Mouse (Mus musculus) c-Kit-positive CD71-positive TER-119-negative erythroid progenitor cells, embryonic 14.5 days (primary cell): ENCODE results near the gene Tbca.

Experiments
- DNase-seq: peaks from one replicate; pipeline ENCODE4 v3.0.0-alpha.2; 2013; ENCODE audit warnings: low read depth

Gene Tbca

DNA sequence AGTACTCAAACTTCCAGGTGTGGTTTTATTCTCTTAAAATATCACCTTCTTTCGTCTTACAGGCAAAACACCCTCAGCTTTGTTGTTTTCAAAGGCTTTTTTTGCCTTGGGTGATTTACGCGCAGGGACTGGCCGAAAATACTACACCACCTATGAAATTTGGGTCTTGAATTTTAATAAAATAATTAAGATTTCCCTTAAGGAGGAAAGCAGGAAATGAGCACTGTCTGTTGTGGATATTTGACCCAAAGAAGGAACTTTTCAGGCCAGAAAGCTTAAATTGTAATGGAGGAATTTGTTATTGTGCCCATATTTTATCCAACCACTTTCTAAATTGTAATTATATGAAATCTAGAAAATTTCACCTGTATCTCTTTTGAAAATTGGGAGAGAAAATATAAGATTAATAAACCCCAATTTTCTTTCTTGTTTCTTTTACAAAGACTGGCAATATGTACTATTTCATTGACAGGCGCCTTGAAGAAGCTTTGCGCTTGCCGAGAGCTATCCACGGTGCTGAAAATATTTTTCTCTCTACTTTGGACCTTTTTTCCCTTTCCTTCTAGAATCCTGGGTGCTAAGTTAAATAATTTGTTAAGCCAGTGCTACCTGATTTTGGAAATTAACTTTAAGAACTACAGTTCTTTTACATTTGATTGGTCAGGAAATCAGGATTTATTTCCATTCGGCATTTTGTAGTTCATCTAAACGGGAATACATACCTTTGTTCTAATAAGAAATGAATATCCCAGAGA, 89.5 kb downstream of the Tbca start:
- no peak for DNase-seq

GRCm38 (mm10) chr13:94881201-94881600, 92.5 kb downstream of the Tbca start:
- no peak for DNase-seq

- no peak for DNase-seq
Observed at GRCm38 (mm10) chr13:94882221-94882620, 93.5 kb downstream of the Tbca start.

DNA sequence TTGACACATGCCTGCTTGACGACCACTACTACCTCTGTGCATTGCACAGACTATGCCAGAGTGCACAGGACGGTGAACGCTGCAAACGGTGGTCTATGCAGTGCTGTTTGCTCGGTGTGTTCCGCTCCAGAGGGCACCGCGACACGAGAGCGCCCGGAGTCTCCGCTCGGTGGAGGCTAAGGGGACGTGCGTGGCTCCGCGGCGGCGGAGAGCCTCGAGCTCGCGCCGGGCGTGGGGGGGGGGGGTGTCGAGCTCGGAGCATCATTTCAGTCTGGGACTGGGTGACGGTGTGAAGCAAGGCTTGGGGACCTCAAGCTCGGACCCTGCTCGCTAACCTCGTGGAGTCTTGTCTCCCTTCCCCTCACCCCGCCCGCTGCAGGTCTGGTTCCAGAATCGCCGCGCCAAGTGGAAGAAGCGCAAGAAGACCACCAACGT, 94.0 kb downstream of the Tbca start:
- DNase-seq, result no peak

DNA sequence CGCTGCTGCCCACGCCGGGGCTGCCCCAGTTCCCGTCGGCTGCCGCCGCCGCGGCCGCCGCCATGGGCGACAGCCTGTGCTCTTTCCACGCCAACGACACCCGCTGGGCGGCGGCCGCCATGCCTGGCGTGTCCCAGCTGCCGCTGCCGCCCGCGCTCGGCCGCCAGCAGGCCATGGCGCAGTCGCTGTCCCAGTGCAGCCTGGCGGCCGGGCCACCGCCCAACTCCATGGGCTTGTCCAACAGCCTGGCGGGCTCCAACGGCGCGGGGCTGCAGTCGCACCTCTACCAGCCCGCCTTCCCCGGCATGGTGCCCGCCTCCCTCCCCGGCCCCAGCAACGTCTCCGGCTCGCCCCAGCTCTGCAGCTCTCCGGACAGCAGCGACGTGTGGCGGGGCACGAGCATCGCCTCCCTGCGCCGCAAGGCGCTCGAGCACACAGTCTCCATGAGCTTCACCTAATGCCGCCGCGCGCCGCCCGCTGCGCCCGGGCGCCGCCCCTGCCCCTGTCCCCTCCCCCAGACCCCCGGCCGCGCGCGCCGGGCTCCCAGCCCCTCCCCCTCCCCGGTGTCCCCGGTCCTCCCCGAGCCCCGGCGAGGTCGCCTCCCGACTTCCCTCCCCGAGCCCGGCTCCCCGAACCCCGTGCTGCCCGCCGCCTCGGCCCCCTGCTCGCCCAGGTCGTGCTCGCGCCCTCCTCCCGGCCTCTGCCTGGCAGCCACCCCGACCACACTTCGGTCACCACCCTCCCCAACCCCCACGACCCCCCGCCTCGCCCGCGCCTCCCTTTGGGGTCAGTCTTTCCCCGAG, 94.7 kb downstream of the Tbca start:
- no peak for DNase-seq

DNA sequence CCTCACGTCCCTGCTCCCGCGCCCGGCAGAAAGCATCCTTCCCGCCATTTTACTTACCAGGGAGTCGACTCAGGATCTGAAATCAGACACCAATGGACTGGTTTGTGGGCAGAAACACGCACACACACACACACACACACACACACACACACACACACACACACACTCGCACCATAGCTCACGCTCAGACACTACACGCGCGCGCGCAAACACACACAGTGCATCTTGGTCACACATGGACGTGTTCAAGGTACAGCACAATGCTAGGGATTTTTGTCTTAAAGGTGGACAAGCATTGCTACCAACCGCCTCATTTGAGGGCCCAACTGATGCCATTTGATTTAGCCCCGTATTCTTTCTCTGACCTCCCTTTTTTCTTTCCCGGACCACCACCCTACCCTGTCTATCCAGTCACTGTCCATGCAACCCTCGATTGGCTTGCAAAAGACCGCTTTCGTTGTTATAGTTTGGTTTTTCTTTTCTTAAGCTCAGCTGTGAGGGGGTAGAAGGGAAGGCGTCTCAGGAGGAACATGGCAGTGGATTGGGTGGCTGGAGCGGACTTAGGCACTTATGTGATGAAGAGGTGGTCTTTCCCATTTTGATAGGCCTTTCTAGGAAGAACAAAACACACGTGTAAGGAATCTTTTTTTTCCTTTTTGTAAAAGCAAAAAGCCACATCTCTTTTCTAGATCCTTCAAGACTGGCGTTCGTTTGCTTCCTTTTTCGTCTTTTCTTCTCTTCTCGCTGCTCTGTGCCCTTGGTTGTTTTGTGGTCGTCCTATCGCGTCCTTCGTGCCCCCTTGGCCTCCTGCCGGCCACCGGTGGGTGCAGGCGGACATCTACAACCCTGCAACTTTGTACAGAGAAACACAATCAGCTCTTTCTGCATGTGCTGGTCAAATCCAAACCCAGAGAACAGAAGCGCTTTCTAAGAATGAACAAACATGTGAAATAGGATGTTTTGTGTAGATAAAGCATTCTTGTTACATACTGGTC, 95.6 kb downstream of the Tbca start:
- DNase-seq, result no peak

DNA sequence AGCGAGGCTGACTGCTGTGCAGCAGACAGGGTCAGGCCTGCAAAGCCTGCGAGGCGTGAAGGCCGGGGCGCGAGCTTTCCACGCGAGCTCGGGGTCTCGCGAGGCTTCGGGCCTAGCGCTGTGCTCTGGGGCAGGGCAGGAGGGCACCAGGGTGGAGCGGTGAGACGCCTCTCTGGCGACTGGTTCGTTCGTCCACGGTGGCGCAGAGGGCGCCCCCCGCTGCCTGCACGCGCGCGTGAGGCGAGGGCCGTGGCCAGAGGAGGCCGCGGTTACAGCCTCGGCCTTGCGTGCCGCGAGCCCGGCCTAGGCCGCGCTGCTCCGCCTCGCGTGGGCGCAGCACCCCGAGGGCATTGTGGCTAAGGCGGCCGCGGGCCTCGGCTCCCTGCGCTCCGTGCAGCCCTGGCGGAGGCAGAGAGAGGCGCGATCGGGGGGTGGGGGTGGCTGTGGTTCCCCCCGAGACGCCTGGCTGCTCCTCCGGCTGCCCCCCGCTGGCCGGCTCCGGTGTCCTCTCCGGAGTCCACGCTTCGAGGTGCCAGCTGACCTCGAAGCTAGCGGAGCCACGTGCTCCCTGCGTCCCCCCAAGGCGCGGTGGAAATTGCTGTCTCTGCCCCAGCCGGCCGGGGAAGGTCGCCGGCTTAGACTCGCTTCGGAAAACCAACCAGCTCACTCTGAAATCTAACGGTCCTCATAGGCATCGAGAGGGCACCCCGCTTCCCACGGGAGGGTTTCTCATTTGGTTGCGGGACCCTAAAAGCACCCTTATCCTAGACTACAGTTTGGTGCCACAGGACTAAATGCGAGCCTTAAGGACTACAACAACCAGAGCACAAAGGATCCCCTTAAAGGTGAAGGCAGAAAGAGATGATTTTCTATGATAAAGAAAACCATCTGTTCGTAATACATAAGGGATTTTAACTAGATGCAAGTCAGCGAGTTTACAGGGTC, 96.9 kb downstream of the Tbca start:
- no peak for DNase-seq
